Mouse (Mus musculus) bone marrow macrophage, adult 2 months (primary cell): Measurements from ENCODE around the gene Rhbdd1.

Experiments
- CTCF ChIP-seq: IDR thresholded peaks from 2 replicates; pipeline ENCODE4 v1.5.1; 2012; ENCODE audit warnings: low read depth, mild to moderate bottlenecking, low read length, moderate library complexity
- POLR2A ChIP-seq: IDR thresholded peaks from 2 replicates; pipeline ENCODE4 v1.6.1; 2012; ENCODE audit warnings: mild to moderate bottlenecking, low read depth, low read length, borderline replicate concordance

GRCm38 (mm10) chr1:82491954-82492353 lies 175.7 kb downstream of the Rhbdd1 start:
- TF ChIP-seq CTCF (no peak), POLR2A (no peak)
